Mouse (Mus musculus) midbrain, postnatal 0 days (tissue): ENCODE results near the gene Fubp1. TPM values are rescaled to one million over a fixed set of nuclear protein-coding genes. Genes with fewer than 3 reads are reported as not detected.

Experiments used
- ATAC-seq: fragments of 200-750 bp; cut with Nextera tagmentation; 2 replicates; pipeline ENCODE4 v1.8.0; 2017; ENCODE audit warnings: moderate number of reproducible peaks, mild to moderate bottlenecking, moderate TSS enrichment, moderate library complexity; ENCODE audit not compliant: low FRiP score
- DNase-seq: peaks from one replicate; pipeline ENCODE4 v3.0.0-alpha.2; 2015; ENCODE audit warnings: low spot score
- H3K27ac ChIP-seq: fragments of 300-500 bp; sonication (generic); 2 replicates; pipeline ENCODE4 v1.5.1; 2014; ENCODE audit warnings: low read depth, mild to moderate bottlenecking, low read length, mixed read lengths
- H3K27me3 ChIP-seq: fragments of 300-500 bp; sonication (generic); 2 replicates; pipeline ENCODE4 v1.6.1; 2014; ENCODE audit warnings: low read length, control low read depth, mixed read lengths; ENCODE audit not compliant: insufficient read depth
- H3K36me3 ChIP-seq: fragments of 300-500 bp; sonication (generic); 2 replicates; pipeline ENCODE4 v1.6.1; 2014; ENCODE audit warnings: low read length, control low read depth, mixed read lengths; ENCODE audit not compliant: insufficient read depth
- H3K4me1 ChIP-seq: fragments of 300-500 bp; sonication (generic); 2 replicates; pipeline ENCODE4 v1.6.1; 2014; ENCODE audit warnings: mild to moderate bottlenecking, control low read depth, antibody characterized with exemption, low read length, mixed read lengths; ENCODE audit not compliant: insufficient read depth
- H3K4me2 ChIP-seq: fragments of 300-500 bp; sonication (generic); 2 replicates; pipeline ENCODE4 v1.6.1; 2014; ENCODE audit warnings: low read depth, mild to moderate bottlenecking, low read length, mixed read lengths; ENCODE audit not compliant: poor library complexity, severe bottlenecking
- H3K4me3 ChIP-seq: fragments of 300-500 bp; sonication (generic); 2 replicates; pipeline ENCODE4 v1.5.1; 2014; ENCODE audit warnings: low read depth, mild to moderate bottlenecking, low read length, moderate library complexity
- H3K9ac ChIP-seq: fragments of 300-500 bp; sonication (generic); replicated peaks from 2 replicates; pipeline ENCODE4 v1.6.1; 2014; ENCODE audit warnings: mild to moderate bottlenecking, low read length, moderate library complexity, mixed read lengths; ENCODE audit not compliant: poor library complexity, severe bottlenecking
- H3K9me3 ChIP-seq: fragments of 300-500 bp; sonication (generic); 2 replicates; pipeline ENCODE4 v1.6.1; 2016; ENCODE audit warnings: low read length, control low read depth
- CTCF ChIP-seq: IDR thresholded peaks from 2 replicates; pipeline ENCODE4 v1.5.1; 2016; ENCODE audit warnings: antibody characterized with exemption, mild to moderate bottlenecking
- WGBS: fragments of 180-500 bp; shearing (Covaris S2); extraction: QIAGEN DNeasy Blood & Tissue Kit; methylation state at CpG from one replicate; pipeline ENCODE4 v1.1.7; 2014; 5-methylcytosine and 5-hydroxymethylcytosine counted together
- polyA plus RNA-seq: library from polyadenylated mRNA; unstranded; fragments of >200 nt; fragmentation: Nextera tagmentation; extraction: Ambion mirVana; gene quantifications from 2 replicates; pipeline ENCODE4 v1.2.1, GENCODE M21; 2015
- total RNA-seq: library from RNA; depleted of rRNA; stranded (reverse); fragments of >200 nt; gene quantifications from 2 replicates; pipeline ENCODE4 v1.2.3, GENCODE M21; 2014

The Fubp1 gene
- total and polyA plus RNA-seq, 2 experiments from 2014 or later = 127 to 183 TPM

GRCm38 (mm10) chr3:152266036-152266421 lies 55.8 kb downstream of the Fubp1 start, which contains the start of gene Nexn:
Gene Nexn (minus strand): TSS chr3:152266350.
- 4% methylated on average over 13 of the region's 13 CpGs for WGBS
- H3K9ac ChIP-seq = peak within 1 kb of the TSS; percentile 44
- 0 out of 2 replicates have a peak, but pooled peaks have one; percentile 9 for ATAC-seq
- H3K4me1 ChIP-seq = peaks cover 2% of the 10 kb centered on the region; the same call in 1 of the 2 replicates
- no peak for TF ChIP-seq CTCF
- peak within 1 kb of the TSS; percentile 55 for H3K4me3 ChIP-seq
- no peak for DNase-seq
- peak within 1 kb of the TSS; percentile 100 for H3K4me2 ChIP-seq
- no peaks in the 10 kb centered on the region; the same call in 1 of the 2 replicates for H3K27me3 ChIP-seq
- H3K36me3 ChIP-seq = no peaks in the 10 kb centered on the region
- no peak within 1 kb of the TSS for H3K27ac ChIP-seq
- H3K9me3 ChIP-seq = no peaks in the 10 kb centered on the region

- H3K9ac ChIP-seq = no peak overlapping the region
- H3K9me3 ChIP-seq = no peaks in the 10 kb centered on the region
- DNase-seq = no peak
- H3K4me1 ChIP-seq = peaks cover 2% of the 10 kb centered on the region; the same call in 1 of the 2 replicates
- H3K27ac ChIP-seq = no peak overlapping the region
- ATAC-seq = no peak
- no peak overlapping the region for H3K4me3 ChIP-seq
- no peak for TF ChIP-seq CTCF
- WGBS = 92% methylated on average over 14 of the region's 14 CpGs
- H3K27me3 ChIP-seq = no peaks in the 10 kb centered on the region; the same call in 1 of the 2 replicates
- H3K4me2 ChIP-seq = no peak overlapping the region
- H3K36me3 ChIP-seq = no peaks in the 10 kb centered on the region
Measured at GRCm38 (mm10) chr3:152268099-152268498, 57.9 kb downstream of the Fubp1 start.

GRCm38 (mm10) chr3:152271071-152271710 lies 61.0 kb downstream of the Fubp1 start:
- DNase-seq (no peak), ATAC-seq (no peak)
- Histone ChIP-seq H3K9ac (no peak overlapping the region), H3K36me3 (peaks cover 11% of the 10 kb centered on the region), H3K4me1 (no peaks in the 10 kb centered on the region), H3K27ac (no peak overlapping the region), H3K9me3 (no peaks in the 10 kb centered on the region), H3K4me2 (no peak overlapping the region), H3K4me3 (no peak overlapping the region), H3K27me3 (no peaks in the 10 kb centered on the region)
- TF ChIP-seq CTCF = no peak
- WGBS = 85% methylated on average over 10 of the region's 10 CpGs

GRCm38 (mm10) chr3:152271876-152272275 lies 61.7 kb downstream of the Fubp1 start:
- no peak for TF ChIP-seq CTCF
- H3K27ac ChIP-seq = no peak overlapping the region
- ATAC-seq = no peak
- WGBS = 79% methylated on average over 6 of the region's 6 CpGs
- H3K4me1 ChIP-seq = no peaks in the 10 kb centered on the region
- H3K4me3 ChIP-seq = no peak overlapping the region
- no peaks in the 10 kb centered on the region for H3K9me3 ChIP-seq
- no peak overlapping the region for H3K9ac ChIP-seq
- DNase-seq = no peak
- no peak overlapping the region for H3K4me2 ChIP-seq
- H3K36me3 ChIP-seq = peaks cover 15% of the 10 kb centered on the region
- H3K27me3 ChIP-seq = no peaks in the 10 kb centered on the region

- no peaks in the 10 kb centered on the region for H3K4me1 ChIP-seq
- H3K27me3 ChIP-seq = no peaks in the 10 kb centered on the region
- TF ChIP-seq CTCF = no peak
- no peak overlapping the region for H3K9ac ChIP-seq
- H3K36me3 ChIP-seq = peaks cover 15% of the 10 kb centered on the region
- H3K9me3 ChIP-seq = no peaks in the 10 kb centered on the region
- H3K27ac ChIP-seq = no peak overlapping the region
- 67% methylated on average over 20 of the region's 20 CpGs for WGBS
- H3K4me3 ChIP-seq = no peak overlapping the region
- DNase-seq = no peak
- no peak overlapping the region for H3K4me2 ChIP-seq
- ATAC-seq = no peak
Measured at GRCm38 (mm10) chr3:152272974-152273685, 62.9 kb downstream of the Fubp1 start.

GRCm38 (mm10) chr3:152275008-152275407 lies 64.8 kb downstream of the Fubp1 start:
- no peak overlapping the region for H3K4me3 ChIP-seq
- no peak for ATAC-seq
- no peak overlapping the region for H3K9ac ChIP-seq
- H3K27me3 ChIP-seq = no peaks in the 10 kb centered on the region
- peaks cover 15% of the 10 kb centered on the region for H3K36me3 ChIP-seq
- no peaks in the 10 kb centered on the region for H3K9me3 ChIP-seq
- WGBS = 75% methylated on average over 8 of the region's 8 CpGs
- DNase-seq = no peak
- no peak for TF ChIP-seq CTCF
- no peak overlapping the region for H3K27ac ChIP-seq
- H3K4me1 ChIP-seq = no peaks in the 10 kb centered on the region
- no peak overlapping the region for H3K4me2 ChIP-seq
